ENCODE assay signal across 16 mouse cellular contexts in genomic region chr5:92103816-92104415, GRCm38 (mm10). TPM values are rescaled to one million over a fixed set of nuclear protein-coding genes. Genes with fewer than 3 reads are reported as not detected.
DNase-seq lines count a peak whose midpoint lies in the region; ATAC-seq and TF ChIP-seq lines count a peak whose summit lies in the region.
"Had no signal": no experiment of that assay in that cellular context is flagged by ENCODE, and none has a peak within 500 bp of the region (broad histone marks: within the 10 kb centered on the region; RNA-seq: fewer than 3 reads in every experiment).

No protein-coding gene starts in this region.

- no peak for TF ChIP-seq EP300 in heart, postnatal 0 days (IDR thresholded peaks at IDR 0.05; ENCODE audit: low read depth)

- peaks cover 10% of the 10 kb centered on the region for H3K4me1 ChIP-seq in forebrain, embryonic 16.5 days (replicated peaks; ENCODE audit: control insufficient read depth, insufficient read depth, low read length)
- peaks cover 6% of the 10 kb centered on the region; the same call in 1 of the 2 replicates for H3K4me1 ChIP-seq in forebrain, embryonic 12.5 days
- peaks cover 9% of the 10 kb centered on the region for H3K4me1 ChIP-seq in heart, postnatal 0 days (ENCODE audit: control insufficient read depth, insufficient read depth)
- peaks cover 26% of the 10 kb centered on the region for H3K4me1 ChIP-seq in heart, embryonic 12.5 days (replicated peaks)
- H3K4me1 ChIP-seq in E14TG2a.4 (replicated peaks; ENCODE audit: low read depth, low read length): peaks cover 86% of the 10 kb centered on the region

- no peak overlapping the region for H3K27ac ChIP-seq in forebrain, embryonic 16.5 days (ENCODE audit: low read length)
- no peak overlapping the region for H3K27ac ChIP-seq in forebrain, embryonic 12.5 days
- H3K27ac ChIP-seq in heart, postnatal 0 days (ENCODE audit: low read depth): no peak overlapping the region
- no peak overlapping the region for H3K27ac ChIP-seq in heart, embryonic 12.5 days (ENCODE audit: poor library complexity, severe bottlenecking)
- H3K27ac ChIP-seq: kidney, embryonic 15.5 days; limb, embryonic 13.5 days had no signal

- H3K4me3 ChIP-seq in forebrain, embryonic 16.5 days (replicated peaks; ENCODE audit: low read length): no peak overlapping the region
- H3K4me3 ChIP-seq in forebrain, embryonic 12.5 days (replicated peaks): no peak overlapping the region
- no peak overlapping the region for H3K4me3 ChIP-seq in heart, postnatal 0 days (ENCODE audit: low read depth, low read length)
- H3K4me3 ChIP-seq in heart, embryonic 12.5 days: no peak overlapping the region
- peak overlapping the region; percentile 63 for H3K4me3 ChIP-seq in E14TG2a.4 (replicated peaks; ENCODE audit: low read length)
- H3K4me3 ChIP-seq: kidney, embryonic 15.5 days; limb, embryonic 13.5 days; myocyte had no signal

- WGBS in forebrain, embryonic 16.5 days: 56% methylated on average over 13 of the region's 13 CpGs
- WGBS in forebrain, embryonic 12.5 days: 76% methylated on average over 13 of the region's 13 CpGs
- 39% methylated on average over 13 of the region's 13 CpGs for WGBS in heart, postnatal 0 days
- 52% methylated on average over 13 of the region's 13 CpGs for WGBS in heart, embryonic 12.5 days

- no peak overlapping the region for H3K9ac ChIP-seq in forebrain, embryonic 16.5 days (replicated peaks; ENCODE audit: low read depth, low read length)
- no peak overlapping the region for H3K9ac ChIP-seq in forebrain, embryonic 12.5 days
- no peak overlapping the region for H3K9ac ChIP-seq in heart, postnatal 0 days (replicated peaks; ENCODE audit: low read depth, low read length)
- no peak overlapping the region for H3K9ac ChIP-seq in heart, embryonic 12.5 days
- H3K9ac ChIP-seq: kidney, embryonic 15.5 days; limb, embryonic 13.5 days; liver, postnatal 0 days had no signal

- H3K9me3 ChIP-seq in forebrain, embryonic 16.5 days (ENCODE audit: control insufficient read depth, low read length): no peaks in the 10 kb centered on the region
- H3K9me3 ChIP-seq in forebrain, embryonic 12.5 days: no peaks in the 10 kb centered on the region
- H3K9me3 ChIP-seq in heart, postnatal 0 days (replicated peaks; ENCODE audit: control insufficient read depth, low read length): no peaks in the 10 kb centered on the region
- H3K9me3 ChIP-seq in heart, embryonic 12.5 days (replicated peaks): no peaks in the 10 kb centered on the region
- no peaks in the 10 kb centered on the region for H3K9me3 ChIP-seq in E14TG2a.4 (ENCODE audit: low read length)
- H3K9me3 ChIP-seq: kidney, embryonic 15.5 days; limb, embryonic 13.5 days had no signal

- H3K36me3 ChIP-seq in forebrain, embryonic 16.5 days (ENCODE audit: control insufficient read depth, insufficient read depth): no peaks in the 10 kb centered on the region
- H3K36me3 ChIP-seq in forebrain, embryonic 12.5 days (replicated peaks): no peaks in the 10 kb centered on the region
- H3K36me3 ChIP-seq in heart, postnatal 0 days (replicated peaks; ENCODE audit: control insufficient read depth, insufficient read depth, low read length): no peaks in the 10 kb centered on the region
- H3K36me3 ChIP-seq in heart, embryonic 12.5 days: no peaks in the 10 kb centered on the region
- H3K36me3 ChIP-seq in E14TG2a.4 (ENCODE audit: insufficient read depth, low read length): no peaks in the 10 kb centered on the region
- H3K36me3 ChIP-seq: kidney, embryonic 15.5 days; limb, embryonic 13.5 days had no signal

- H3K27me3 ChIP-seq in forebrain, embryonic 16.5 days (replicated peaks; ENCODE audit: control insufficient read depth, insufficient read depth, low read length): no peaks in the 10 kb centered on the region
- H3K27me3 ChIP-seq in forebrain, embryonic 12.5 days: no peaks in the 10 kb centered on the region
- H3K27me3 ChIP-seq in heart, postnatal 0 days (ENCODE audit: control insufficient read depth, insufficient read depth, low read length): no peaks in the 10 kb centered on the region
- H3K27me3 ChIP-seq in heart, embryonic 12.5 days (replicated peaks): no peaks in the 10 kb centered on the region
- no peaks in the 10 kb centered on the region for H3K27me3 ChIP-seq in E14TG2a.4 (ENCODE audit: insufficient read depth, low read length)
- H3K27me3 ChIP-seq: kidney, embryonic 15.5 days; limb, embryonic 13.5 days had no signal

- no peak overlapping the region for H3K4me2 ChIP-seq in forebrain, embryonic 16.5 days (ENCODE audit: low read length)
- no peak overlapping the region for H3K4me2 ChIP-seq in forebrain, embryonic 12.5 days
- H3K4me2 ChIP-seq in heart, postnatal 0 days (ENCODE audit: low read depth, low read length): peak overlapping the region; percentile 5; the same call in 1 of the 2 replicates
- H3K4me2 ChIP-seq in heart, embryonic 12.5 days: no peak overlapping the region
- H3K4me2 ChIP-seq: heart, embryonic 11.5 days; kidney, embryonic 15.5 days; limb, embryonic 13.5 days had no signal

- no peak for TF ChIP-seq CTCF in heart, postnatal 0 days (IDR thresholded peaks at IDR 0.05; ENCODE audit: low read depth)
- no peak for TF ChIP-seq CTCF in E14TG2a.4 (conservative IDR thresholded peaks at IDR 0.05; ENCODE audit: low read length)

- no peak for DNase-seq in heart, postnatal 0 days (ENCODE audit: low spot score)
- DNase-seq in ZHBTc4 (ENCODE audit: low read depth, low spot score): peak; percentile 58
- no peak for DNase-seq in thymus, postnatal 14 days
- DNase-seq: adrenal gland, postnatal 14 days; B cell, adult 2 months; gastrocnemius, postnatal 25 days; liver, postnatal 0 days; thymus, postnatal 36 days had no signal

- peak; percentile 52 for ATAC-seq in forebrain, embryonic 16.5 days
- no peak; the same call in 1 of the 2 replicates for ATAC-seq in forebrain, embryonic 12.5 days (ENCODE audit: low FRiP score)
- ATAC-seq in heart, postnatal 0 days (ENCODE audit: insufficient read depth, low read depth): no peak
- no peak for ATAC-seq in heart, embryonic 12.5 days (ENCODE audit: insufficient number of reproducible peaks, low FRiP score)
- ATAC-seq: liver, postnatal 0 days had no signal

RNA-seq across cellular contexts. Expression of gene G3bp2, which starts 20.4 kb away (rescaled TPM):
- 345 and 376 TPM in 2 replicates for polyA plus RNA-seq in forebrain, embryonic 16.5 days (2015; fragmentation: Nextera tagmentation; extraction: Ambion mirVana)
- 305 and 322 TPM in 2 replicates for polyA plus RNA-seq in forebrain, embryonic 12.5 days (2016; fragmentation: Nextera tagmentation; extraction: Ambion mirVana)
- 32.1 and 46.9 TPM in 2 replicates for total RNA-seq in heart, postnatal 0 days (2014; rRNA removed; ENCODE audit: low replicate concordance)
- polyA plus RNA-seq in heart, postnatal 0 days (2015; fragmentation: Nextera tagmentation; extraction: Ambion mirVana): 111 and 119 TPM in 2 replicates
- polyA plus RNA-seq in heart, embryonic 12.5 days (2016; fragmentation: Nextera tagmentation; extraction: Ambion mirVana): 186 and 193 TPM in 2 replicates

RNA-seq across cellular contexts. Expression of gene Uso1, which starts 33.8 kb away (rescaled TPM):
- polyA plus RNA-seq in forebrain, embryonic 16.5 days (2015; fragmentation: Nextera tagmentation; extraction: Ambion mirVana): 39.2 and 43.9 TPM in 2 replicates
- polyA plus RNA-seq in forebrain, embryonic 12.5 days (2016; fragmentation: Nextera tagmentation; extraction: Ambion mirVana): 48.1 and 51.2 TPM in 2 replicates
- 10.8 and 12.1 TPM in 2 replicates for total RNA-seq in heart, postnatal 0 days (2014; rRNA removed; ENCODE audit: low replicate concordance)
- polyA plus RNA-seq in heart, postnatal 0 days (2015; fragmentation: Nextera tagmentation; extraction: Ambion mirVana): 24.9 and 25.5 TPM in 2 replicates
- polyA plus RNA-seq in heart, embryonic 12.5 days (2016; fragmentation: Nextera tagmentation; extraction: Ambion mirVana): 39.9 and 41.9 TPM in 2 replicates
